Mouse (Mus musculus) urinary bladder, postnatal 25 days (tissue): ENCODE results near the gene Klk5.

Source experiments
- DNase-seq: peaks from one replicate; pipeline ENCODE4 v3.0.0; 2022; ENCODE audit warnings: low spot score

Klk5 gene

DNA sequence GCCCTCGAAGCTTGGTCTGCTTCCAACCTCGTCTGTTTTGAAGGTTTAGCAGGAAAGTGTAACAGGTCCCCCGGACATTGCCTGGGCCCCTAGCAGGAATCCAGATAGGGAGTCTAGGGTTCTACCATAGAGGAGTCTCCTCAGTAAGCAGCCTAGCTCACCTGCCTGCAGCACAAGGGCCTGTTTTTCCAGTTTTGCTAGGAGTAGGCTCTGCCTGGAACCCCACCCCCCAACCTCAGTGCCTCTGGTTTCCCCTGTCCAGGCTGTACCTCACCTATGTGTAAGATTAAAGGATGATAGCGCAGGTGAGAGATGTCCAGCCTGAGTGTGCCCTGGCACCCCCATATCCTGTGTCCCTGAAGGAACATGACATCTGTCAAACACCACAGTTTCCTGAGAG is 34.7 kb downstream of the Klk5 start:
- DNase-seq, result peak; percentile 27

- DNase-seq, result no peak
Observed at GRCm38 (mm10) chr7:43878281-43878680, 36.5 kb downstream of the Klk5 start.

DNA sequence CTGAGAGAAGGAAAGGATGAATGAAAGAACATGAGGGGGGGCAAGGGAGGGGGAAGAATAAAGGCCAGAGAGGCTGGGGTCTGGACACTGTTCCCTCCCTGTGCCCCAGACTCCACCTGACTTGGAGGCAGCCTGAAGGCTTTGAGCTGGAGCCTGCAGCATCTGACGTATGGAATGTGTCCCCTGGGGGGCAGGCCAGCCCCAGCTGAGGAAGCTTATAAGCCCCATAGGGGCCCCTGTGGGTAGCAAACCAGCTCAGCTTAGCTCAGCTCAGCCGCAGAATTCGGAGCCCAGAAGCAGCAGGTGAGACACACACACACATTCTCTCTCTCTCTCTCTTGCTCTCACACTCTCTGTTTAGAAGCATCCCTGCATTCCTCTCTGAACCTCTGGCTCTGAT is 39.1 kb downstream of the Klk5 start, which contains the start of gene Klk4:
Gene Klk4, plus strand, starts transcription at position 249 of the 400 bp plus-strand sequence.
- no peak for DNase-seq

DNA sequence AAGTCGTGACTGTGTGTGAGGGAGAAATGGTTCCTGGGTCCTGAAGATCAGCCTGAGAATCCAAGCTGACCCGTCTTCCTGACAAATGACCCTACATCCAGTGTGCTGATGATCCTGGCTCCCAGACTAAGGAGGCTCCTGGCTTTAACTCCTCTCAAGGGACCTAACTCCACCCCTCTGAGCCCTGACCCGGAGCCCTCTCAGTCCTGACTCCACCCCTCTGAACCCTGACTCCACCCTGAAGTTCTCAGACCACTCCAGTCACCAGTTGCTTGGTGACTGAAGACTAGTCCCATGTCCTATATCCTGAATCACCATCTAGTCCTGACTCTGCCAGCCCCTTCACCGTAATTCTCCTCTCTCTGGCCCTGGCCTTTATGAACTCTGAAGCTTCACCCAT is 40.6 kb downstream of the Klk5 start:
- no peak for DNase-seq

DNA sequence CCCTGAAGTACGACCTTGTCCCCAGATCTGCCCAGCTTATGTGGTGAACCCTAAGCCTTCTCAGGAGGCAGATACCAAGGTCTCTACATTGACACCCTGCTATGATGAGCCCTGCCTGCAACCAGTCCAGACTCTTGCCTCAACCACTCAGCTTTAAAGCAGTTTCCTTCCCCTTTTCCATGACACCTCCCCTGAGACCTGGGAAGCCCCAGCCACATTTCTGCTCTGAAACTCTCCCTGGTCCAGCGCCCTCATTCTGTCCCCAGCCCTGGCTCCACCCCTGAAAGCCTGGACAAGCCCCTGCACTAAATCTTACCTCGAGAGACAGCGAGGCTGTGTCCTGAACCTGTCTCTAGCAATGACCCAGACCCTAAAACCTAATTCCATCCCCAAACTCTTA is 41.0 kb downstream of the Klk5 start:
- no peak for DNase-seq

- DNase-seq, result peak; percentile 37
Observed at GRCm38 (mm10) chr7:43883547-43883946, 41.8 kb downstream of the Klk5 start.

DNA sequence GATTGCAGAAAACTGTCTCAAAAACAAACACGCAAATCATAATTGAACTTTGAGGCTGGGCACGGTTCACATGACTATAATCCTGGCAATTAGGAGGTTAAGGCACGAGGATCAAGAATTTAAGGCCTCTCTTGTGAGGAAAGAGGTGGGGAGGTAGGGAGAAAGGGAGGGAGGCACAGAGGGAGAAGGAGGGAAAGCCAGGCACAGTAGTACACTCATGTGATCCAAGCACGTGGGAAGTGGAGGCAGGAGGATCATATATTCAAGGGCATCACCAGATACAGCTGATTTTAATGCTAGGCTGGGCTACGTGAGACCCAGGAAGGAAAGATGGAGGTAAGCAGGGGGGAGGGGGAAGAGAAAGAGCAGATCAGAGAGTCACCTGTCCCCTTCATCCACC is 49.6 kb downstream of the Klk5 start:
- no peak for DNase-seq

GRCm38 (mm10) chr7:43891788-43892187 is 50.0 kb downstream of the Klk5 start:
- no peak for DNase-seq

- peak; percentile 81 for DNase-seq
Observed at GRCm38 (mm10) chr7:43894836-43895235, 53.1 kb downstream of the Klk5 start.
